Mouse (Mus musculus): ENCODE measurements around the gene Ccdc88c. TPM values are rescaled to one million over a fixed set of nuclear protein-coding genes. Genes with fewer than 3 reads are reported as not detected.
A peak's percentile ranks its signal among the peaks of the same experiment; 100 is the strongest.

Gene Ccdc88c
- polyA plus RNA-seq, 1 experiment from 2014 or later: 6.7 TPM

DNA sequence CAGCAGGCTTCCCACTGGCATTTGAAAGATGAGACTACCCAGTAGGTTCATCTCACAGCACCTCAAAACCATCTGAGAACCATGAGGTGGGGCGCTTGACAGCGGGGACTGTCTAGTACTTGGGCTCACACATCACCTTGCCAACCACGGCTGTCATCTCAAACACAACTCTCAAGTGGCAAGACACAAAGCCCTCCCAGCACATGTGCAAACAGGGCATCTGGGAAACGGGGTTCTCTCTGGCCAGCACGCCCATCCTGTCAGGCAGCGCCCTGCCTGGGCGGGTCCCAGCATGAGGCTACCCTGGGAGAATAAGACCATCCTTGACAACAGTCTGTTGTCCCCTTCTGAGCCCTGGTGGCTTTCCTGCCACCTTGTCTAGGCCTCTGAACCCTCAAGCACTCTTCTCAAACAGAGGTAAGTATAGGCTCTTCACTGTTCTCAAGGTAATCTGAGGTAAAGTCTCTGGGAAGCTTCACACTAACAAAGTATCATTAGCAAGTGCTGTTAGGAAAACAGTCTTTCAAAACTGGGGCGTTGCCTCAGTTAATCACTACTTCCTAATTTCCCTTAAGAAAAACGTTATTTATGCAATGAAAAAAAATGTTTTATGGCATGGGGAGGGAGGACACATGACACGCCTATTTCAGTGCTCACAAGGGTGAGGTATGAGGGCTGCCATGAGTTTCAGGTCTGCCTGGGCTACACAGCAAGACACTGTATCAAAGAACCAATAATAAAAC, 43.6 kb downstream of the Ccdc88c start:
- 67% methylated on average over 10 of the region's 10 CpGs for WGBS

DNA sequence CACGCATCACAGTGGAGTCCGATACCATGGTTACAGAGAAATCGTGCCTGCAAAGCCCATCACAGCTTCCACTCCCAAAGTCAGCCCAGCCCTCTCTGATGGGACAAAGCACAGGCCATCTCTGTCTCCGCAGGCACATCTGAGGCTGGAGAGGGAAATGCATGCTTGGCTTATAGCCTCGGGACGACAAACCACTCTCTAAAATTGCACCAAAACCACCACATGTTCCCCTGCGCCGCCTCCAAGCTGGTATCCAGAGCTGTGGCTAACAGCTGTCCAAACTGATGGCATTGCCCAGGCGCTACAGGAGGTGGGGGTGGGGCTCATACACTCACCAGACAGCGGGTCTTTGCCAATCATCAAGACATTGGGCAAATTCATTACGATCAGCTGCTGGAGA, 45.3 kb downstream of the Ccdc88c start:
- H3K27me3 ChIP-seq: no peaks in the 10 kb centered on the region
- no peak overlapping the region for H3K4me3 ChIP-seq (replicated peaks)
- no peaks in the 10 kb centered on the region for H3K9me3 ChIP-seq (replicated peaks)
- H3K4me2 ChIP-seq (replicated peaks): no peak overlapping the region
- no peak overlapping the region for H3K9ac ChIP-seq
- peaks cover 34% of the 10 kb centered on the region for H3K4me1 ChIP-seq
- no peak overlapping the region for H3K27ac ChIP-seq (replicated peaks)
- ATAC-seq (ENCODE audit: insufficient number of reproducible peaks, low FRiP score, low TSS enrichment, low read depth): no peak
- 55% methylated on average over 11 of the region's 11 CpGs for WGBS
- no peaks in the 10 kb centered on the region for H3K36me3 ChIP-seq

More for the DNA sequence above, 43.6 kb downstream of the Ccdc88c start:
- peak overlapping the region; percentile 22; the same call in 1 of the 2 replicates for H3K27ac ChIP-seq (replicated peaks)
- no peak overlapping the region for H3K4me3 ChIP-seq (replicated peaks)
- H3K9me3 ChIP-seq (replicated peaks): no peaks in the 10 kb centered on the region
- H3K36me3 ChIP-seq: no peaks in the 10 kb centered on the region
- no peaks in the 10 kb centered on the region for H3K27me3 ChIP-seq
- H3K4me1 ChIP-seq: peaks cover 42% of the 10 kb centered on the region
- no peak for ATAC-seq (ENCODE audit: insufficient number of reproducible peaks, low FRiP score, low TSS enrichment, low read depth)
- H3K9ac ChIP-seq: no peak overlapping the region
- no peak overlapping the region for H3K4me2 ChIP-seq (replicated peaks)

GRCm38 (mm10) chr12:100982217-100982616, 46.6 kb downstream of the Ccdc88c start:
- Histone ChIP-seq H3K4me2 (replicated peaks) (no peak overlapping the region), H3K27me3 (no peaks in the 10 kb centered on the region), H3K9me3 (replicated peaks) (no peaks in the 10 kb centered on the region), H3K4me3 (replicated peaks) (no peak overlapping the region), H3K27ac (replicated peaks) (no peak overlapping the region), H3K4me1 (peaks cover 34% of the 10 kb centered on the region), H3K9ac (no peak overlapping the region), H3K36me3 (no peaks in the 10 kb centered on the region)
- 62% methylated on average over 8 of the region's 8 CpGs for WGBS
- no peak for ATAC-seq (ENCODE audit: insufficient number of reproducible peaks, low FRiP score, low TSS enrichment, low read depth)

GRCm38 (mm10) chr12:100980551-100981008, 48.3 kb downstream of the Ccdc88c start:
- Histone ChIP-seq H3K4me1 (peaks cover 27% of the 10 kb centered on the region), H3K27ac (replicated peaks) (peak overlapping the region; percentile 63), H3K27me3 (no peaks in the 10 kb centered on the region), H3K36me3 (no peaks in the 10 kb centered on the region), H3K4me2 (replicated peaks) (no peak overlapping the region), H3K9ac (no peak overlapping the region), H3K9me3 (replicated peaks) (no peaks in the 10 kb centered on the region), H3K4me3 (replicated peaks) (no peak overlapping the region)
- WGBS: 48% methylated on average over 9 of the region's 9 CpGs
- no peak for ATAC-seq (ENCODE audit: insufficient number of reproducible peaks, low FRiP score, low TSS enrichment, low read depth)

- 77% methylated on average over 5 of the region's 5 CpGs for WGBS
- Histone ChIP-seq H3K4me2 (replicated peaks) (no peak overlapping the region), H3K9ac (no peak overlapping the region), H3K4me3 (replicated peaks) (no peak overlapping the region), H3K27me3 (no peaks in the 10 kb centered on the region), H3K27ac (replicated peaks) (no peak overlapping the region), H3K36me3 (no peaks in the 10 kb centered on the region), H3K9me3 (replicated peaks) (no peaks in the 10 kb centered on the region), H3K4me1 (peaks cover 20% of the 10 kb centered on the region)
- ATAC-seq (ENCODE audit: insufficient number of reproducible peaks, low FRiP score, low TSS enrichment, low read depth): no peak
Measured at GRCm38 (mm10) chr12:100979616-100980015, 49.2 kb downstream of the Ccdc88c start.

- Histone ChIP-seq H3K36me3 (no peaks in the 10 kb centered on the region), H3K4me2 (replicated peaks) (no peak overlapping the region), H3K9me3 (replicated peaks) (no peaks in the 10 kb centered on the region), H3K4me1 (peaks cover 12% of the 10 kb centered on the region), H3K4me3 (replicated peaks) (no peak overlapping the region), H3K27me3 (no peaks in the 10 kb centered on the region), H3K9ac (no peak overlapping the region), H3K27ac (replicated peaks) (no peak overlapping the region)
- WGBS: 69% methylated on average over 15 of the region's 15 CpGs
- no peak for ATAC-seq (ENCODE audit: insufficient number of reproducible peaks, low FRiP score, low TSS enrichment, low read depth)
Measured at GRCm38 (mm10) chr12:100977958-100978725, 50.7 kb downstream of the Ccdc88c start.

DNA sequence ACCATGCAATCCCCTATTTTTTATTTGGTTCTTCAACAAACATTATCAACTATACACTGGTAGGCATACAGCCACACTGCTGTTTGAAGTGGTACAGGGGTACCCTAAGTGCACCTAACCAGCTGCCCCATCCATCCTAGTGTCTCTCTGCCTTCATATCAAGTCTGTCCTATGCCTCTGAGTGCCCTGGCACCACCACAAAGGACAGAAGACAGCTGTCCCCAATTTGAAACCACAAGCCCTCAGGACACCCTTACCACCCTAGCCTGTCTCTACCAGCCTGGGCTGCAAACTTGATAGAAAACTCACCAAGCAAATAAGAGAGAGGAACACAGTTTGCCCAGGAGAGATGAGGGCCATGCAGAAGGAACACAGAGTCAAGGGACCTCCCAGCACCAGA, 51.3 kb downstream of the Ccdc88c start:
- Histone ChIP-seq H3K27me3 (no peaks in the 10 kb centered on the region), H3K4me2 (replicated peaks) (no peak overlapping the region), H3K9me3 (replicated peaks) (no peaks in the 10 kb centered on the region), H3K9ac (no peak overlapping the region), H3K36me3 (no peaks in the 10 kb centered on the region), H3K27ac (replicated peaks) (no peak overlapping the region), H3K4me1 (peaks cover 8% of the 10 kb centered on the region), H3K4me3 (replicated peaks) (no peak overlapping the region)
- ATAC-seq (ENCODE audit: insufficient number of reproducible peaks, low FRiP score, low TSS enrichment, low read depth): no peak

DNA sequence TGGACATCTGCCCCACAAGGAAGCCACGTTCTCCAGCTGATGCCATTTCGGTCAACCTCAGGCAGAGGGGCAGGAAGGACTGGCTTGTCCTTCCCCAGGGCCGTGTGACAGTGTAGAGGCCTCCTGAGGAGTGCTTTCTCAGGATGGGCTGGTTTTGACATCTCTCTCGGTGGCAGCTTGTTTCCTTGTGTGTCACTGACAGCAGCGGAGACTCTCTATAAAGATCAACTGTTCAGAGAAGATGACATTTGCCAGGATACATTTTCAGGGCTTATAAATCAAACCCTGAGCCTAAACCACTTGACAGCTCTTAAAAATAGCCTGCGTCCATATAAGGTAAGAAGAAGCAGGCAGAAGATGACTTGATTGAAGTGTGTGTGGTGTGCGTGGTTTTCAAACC, 59.0 kb downstream of the Ccdc88c start:
- no peak for ATAC-seq (ENCODE audit: insufficient number of reproducible peaks, low FRiP score, low TSS enrichment, low read depth)
- WGBS: 75% methylated on average over 7 of the region's 7 CpGs
- no peak overlapping the region for H3K27ac ChIP-seq (replicated peaks)
- no peaks in the 10 kb centered on the region for H3K27me3 ChIP-seq
- H3K4me1 ChIP-seq: no peaks in the 10 kb centered on the region
- H3K36me3 ChIP-seq: no peaks in the 10 kb centered on the region
- no peak overlapping the region for H3K4me2 ChIP-seq (replicated peaks)
- H3K9me3 ChIP-seq (replicated peaks): no peaks in the 10 kb centered on the region
- no peak overlapping the region for H3K4me3 ChIP-seq (replicated peaks)
- H3K9ac ChIP-seq: no peak overlapping the region

DNA sequence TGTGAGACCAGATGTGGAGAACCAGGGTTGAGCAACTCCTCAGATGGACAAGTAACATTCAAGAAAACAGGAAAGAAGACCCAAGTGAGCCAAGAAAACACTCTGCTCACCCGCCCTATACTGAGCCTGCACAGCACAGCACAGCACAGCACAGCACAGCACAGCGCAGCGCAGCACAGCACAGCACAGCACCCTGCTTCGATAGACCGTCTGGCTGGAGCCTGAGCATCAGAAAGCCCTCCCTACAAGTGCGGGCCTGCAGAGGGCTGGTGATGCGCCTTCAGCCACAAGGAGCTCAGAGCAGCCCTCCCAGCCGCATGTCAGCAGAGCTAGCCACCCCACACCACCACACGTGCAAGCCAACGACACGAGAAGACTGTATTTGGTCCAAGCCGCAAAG, 61.5 kb downstream of the Ccdc88c start:
- no peaks in the 10 kb centered on the region for H3K4me1 ChIP-seq
- no peaks in the 10 kb centered on the region for H3K27me3 ChIP-seq
- WGBS: 80% methylated on average over 12 of the region's 12 CpGs
- no peak overlapping the region for H3K27ac ChIP-seq (replicated peaks)
- no peak overlapping the region for H3K4me3 ChIP-seq (replicated peaks)
- no peak overlapping the region for H3K4me2 ChIP-seq (replicated peaks)
- H3K9me3 ChIP-seq (replicated peaks): no peaks in the 10 kb centered on the region
- H3K9ac ChIP-seq: no peak overlapping the region
- no peak for ATAC-seq (ENCODE audit: insufficient number of reproducible peaks, low FRiP score, low TSS enrichment, low read depth)
- H3K36me3 ChIP-seq: no peaks in the 10 kb centered on the region

DNA sequence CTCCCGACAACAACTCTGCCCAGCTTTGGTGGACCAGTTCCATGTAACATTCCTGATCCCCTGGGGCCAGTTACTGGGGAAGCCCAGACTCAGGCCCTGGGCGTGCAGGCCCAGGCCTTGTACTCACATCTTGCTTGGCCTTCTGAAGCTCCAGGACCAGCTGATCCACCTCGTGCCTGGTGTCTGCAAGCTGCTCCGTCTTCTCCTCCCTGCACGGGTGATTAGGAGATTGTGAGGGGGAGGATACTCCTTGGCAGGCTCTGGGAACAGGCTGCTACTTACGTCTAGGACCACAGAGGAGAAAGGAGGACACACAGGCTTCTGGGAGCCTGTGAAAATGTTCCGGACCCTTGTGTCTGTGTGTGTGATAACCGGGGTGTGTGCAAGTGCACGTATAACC, 62.6 kb downstream of the Ccdc88c start:
- Histone ChIP-seq H3K4me2 (replicated peaks) (no peak overlapping the region), H3K36me3 (no peaks in the 10 kb centered on the region), H3K4me1 (no peaks in the 10 kb centered on the region), H3K9ac (no peak overlapping the region), H3K27me3 (no peaks in the 10 kb centered on the region), H3K27ac (replicated peaks) (no peak overlapping the region), H3K4me3 (replicated peaks) (no peak overlapping the region), H3K9me3 (replicated peaks) (no peaks in the 10 kb centered on the region)
- ATAC-seq (ENCODE audit: insufficient number of reproducible peaks, low FRiP score, low TSS enrichment, low read depth): no peak
- WGBS: 72% methylated on average over 9 of the region's 9 CpGs

GRCm38 (mm10) chr12:100965298-100965697, 63.6 kb downstream of the Ccdc88c start:
- 79% methylated on average over 3 of the region's 3 CpGs for WGBS
- no peak overlapping the region for H3K4me3 ChIP-seq (replicated peaks)
- no peak overlapping the region for H3K4me2 ChIP-seq (replicated peaks)
- no peak overlapping the region for H3K9ac ChIP-seq
- no peaks in the 10 kb centered on the region for H3K9me3 ChIP-seq (replicated peaks)
- no peaks in the 10 kb centered on the region for H3K4me1 ChIP-seq
- no peaks in the 10 kb centered on the region for H3K27me3 ChIP-seq
- no peak for ATAC-seq (ENCODE audit: insufficient number of reproducible peaks, low FRiP score, low TSS enrichment, low read depth)
- H3K36me3 ChIP-seq: no peaks in the 10 kb centered on the region
- H3K27ac ChIP-seq (replicated peaks): no peak overlapping the region
